Mouse (Mus musculus): ENCODE measurements around the gene Megf11. TPM values are rescaled to one million over a fixed set of nuclear protein-coding genes. Genes with fewer than 3 reads are reported as not detected.

Megf11 gene
- total RNA-seq, 4 experiments from 2014 or later, result 0.81 to 1.8 (median 1.0) TPM

GRCm38 (mm10) chr9:64747735-64748134, 362.3 kb downstream of the Megf11 start:
- DNase-seq (ENCODE audit: low spot score), result no peak

- DNase-seq (ENCODE audit: low spot score), result no peak
These were observed 363.9 kb downstream of the Megf11 start for GRCm38 (mm10) chr9:64749314-64749713.

GRCm38 (mm10) chr9:64752575-64752974, 367.1 kb downstream of the Megf11 start:
- no peak for DNase-seq (ENCODE audit: low spot score)

GRCm38 (mm10) chr9:64758052-64758451, 372.6 kb downstream of the Megf11 start:
- no peak for DNase-seq (ENCODE audit: low spot score)

Small RNA genes within 50 kb of the gene (microRNA-seq; reads per million reads assigned to microRNA genes)
- not detected for gene Gm47308

Other genes with a start within 250 kb of the Megf11 start
- gene Zwilch, start 212.5 kb upstream of the Megf11 start, total RNA-seq (2022), result 1 to 10 TPM in 2 of 4 experiments, under 1 TPM in 2; 0.60 to 1.4 (median 1.0) TPM
- 100 to 1,000 TPM; 430 to 483 (median 463) TPM for gene Rpl4, start 212.3 kb upstream of the Megf11 start, total RNA-seq (2022)
- gene Snapc5, start 206.4 kb upstream of the Megf11 start, total RNA-seq (2022), result 10 to 100 TPM; 19.0 to 28.0 (median 23.1) TPM
- 1 to 10 TPM; 2.8 to 3.7 (median 3.2) TPM for gene Uchl4, start 150.4 kb upstream of the Megf11 start, total RNA-seq (2022)
- gene Map2k1, start 132.0 kb upstream of the Megf11 start, total RNA-seq (2022), result 10 to 100 TPM; 46.1 to 51.3 (median 48.7) TPM
- gene Tipin, start 104.0 kb upstream of the Megf11 start, total RNA-seq (2022), result 10 to 100 TPM in 3 of 4 experiments, 1 to 10 TPM in 1; 9.3 to 12.9 (median 11.0) TPM
- gene Dis3l, start 44.3 kb upstream of the Megf11 start, total RNA-seq (2022), result 10 to 100 TPM; 25.1 to 29.9 (median 27.1) TPM